Mouse (Mus musculus): Measurements from ENCODE around the gene Ormdl3. TPM values are rescaled to one million over a fixed set of nuclear protein-coding genes. Genes with fewer than 3 reads are reported as not detected.

Ormdl3 gene
- total and polyA plus RNA-seq, 3 experiments: 22.0 to 55.0 (median 43.2) TPM

DNA sequence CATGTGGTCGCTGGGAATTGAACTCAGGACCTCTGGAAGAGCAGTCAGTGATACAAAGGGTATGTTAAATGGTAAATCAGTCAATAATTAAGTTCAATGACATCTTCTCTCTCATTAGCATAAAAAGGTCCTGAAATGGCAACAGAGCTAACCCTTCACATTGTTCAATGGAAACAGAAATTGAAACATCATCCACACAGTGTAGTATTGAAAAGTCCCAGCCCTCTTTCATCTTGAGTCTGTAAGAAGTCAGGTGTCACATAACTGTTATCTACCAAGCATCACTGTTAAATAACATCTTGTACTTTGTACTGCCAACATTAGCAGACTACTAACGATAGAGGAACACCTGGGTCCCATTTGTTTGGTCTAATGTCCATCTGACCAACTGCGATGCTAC, 24.1 kb downstream of the Ormdl3 start:
- peaks cover 2% of the 10 kb centered on the region; the same call in 1 of the 2 replicates for H3K4me1 ChIP-seq (ENCODE audit: insufficient read depth, low read depth, low read length)
- H3K9me3 ChIP-seq (replicated peaks): no peaks in the 10 kb centered on the region
- peaks cover 32% of the 10 kb centered on the region for H3K27me3 ChIP-seq (ENCODE audit: insufficient read depth, low read length)
- DNase-seq (ENCODE audit: low spot score) (no peak), ATAC-seq (ENCODE audit: extremely low read depth, insufficient number of reproducible peaks, low FRiP score, poor library complexity, severe bottlenecking) (no peak)
- H3K4me3 ChIP-seq (ENCODE audit: low read depth, low read length): no peak overlapping the region
- H3K36me3 ChIP-seq (replicated peaks): no peaks in the 10 kb centered on the region
- TF ChIP-seq GATA1 (IDR thresholded peaks at IDR 0.05; ENCODE audit: borderline replicate concordance, low read length) (no peak), CTCF (IDR thresholded peaks at IDR 0.05; ENCODE audit: low read depth, low read length) (no peak), POLR2AphosphoS5 (IDR thresholded peaks at IDR 0.05; ENCODE audit: insufficient replicate concordance, low read depth, low read length) (no peak), GATA2 (IDR thresholded peaks at IDR 0.05; ENCODE audit: borderline replicate concordance, low read depth, low read length) (no peak), TAL1 (conservative IDR thresholded peaks at IDR 0.05; ENCODE audit: low read depth, low read length) (no peak)

DNA sequence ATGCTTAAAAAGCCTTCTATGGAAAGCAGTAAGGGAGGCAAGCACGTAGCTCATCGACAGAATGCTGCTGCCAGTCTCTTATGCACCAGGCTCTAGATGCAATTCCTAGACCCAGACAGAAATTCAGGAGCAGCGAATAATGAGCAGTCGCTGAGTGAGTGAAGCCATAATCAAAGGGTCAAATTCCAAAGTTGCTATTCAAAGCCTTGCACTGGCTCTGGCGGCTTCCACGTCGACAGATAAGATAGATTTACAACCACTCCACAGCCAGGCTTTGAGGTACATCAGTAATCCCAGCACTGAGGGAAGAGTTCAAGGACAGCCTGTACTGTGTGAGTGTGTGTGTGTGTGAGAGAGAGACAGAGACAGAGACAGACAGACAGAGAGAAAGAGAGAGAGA, 26.2 kb downstream of the Ormdl3 start:
- ATAC-seq (ENCODE audit: extremely low read depth, insufficient number of reproducible peaks, low FRiP score, poor library complexity, severe bottlenecking): no peak

GRCm38 (mm10) chr11:98555124-98555700, 32.0 kb downstream of the Ormdl3 start:
- DNase-seq (ENCODE audit: low spot score) (no peak), ATAC-seq (ENCODE audit: extremely low read depth, insufficient number of reproducible peaks, low FRiP score, poor library complexity, severe bottlenecking) (no peak)
- peaks cover 20% of the 10 kb centered on the region for H3K4me1 ChIP-seq (ENCODE audit: insufficient read depth, low read depth, low read length)
- H3K36me3 ChIP-seq (replicated peaks): no peaks in the 10 kb centered on the region
- H3K27me3 ChIP-seq (ENCODE audit: insufficient read depth, low read length): peaks cover 6% of the 10 kb centered on the region
- H3K4me3 ChIP-seq (ENCODE audit: low read depth, low read length): no peak overlapping the region
- H3K9me3 ChIP-seq (replicated peaks): no peaks in the 10 kb centered on the region; the same call in 1 of the 2 replicates
- TF ChIP-seq TAL1 (conservative IDR thresholded peaks at IDR 0.05; ENCODE audit: low read depth, low read length) (no peak), GATA1 (IDR thresholded peaks at IDR 0.05; ENCODE audit: borderline replicate concordance, low read length) (no peak), CTCF (IDR thresholded peaks at IDR 0.05; ENCODE audit: low read depth, low read length) (0 out of 2 replicates have a peak, but pooled peaks have one; percentile 5), POLR2AphosphoS5 (IDR thresholded peaks at IDR 0.05; ENCODE audit: insufficient replicate concordance, low read depth, low read length) (no peak), GATA2 (IDR thresholded peaks at IDR 0.05; ENCODE audit: borderline replicate concordance, low read depth, low read length) (no peak)

More for the DNA sequence above, 26.2 kb downstream of the Ormdl3 start:
- Histone ChIP-seq H3K4me1 (ENCODE audit: insufficient read depth, low read depth, low read length) (peaks cover 2% of the 10 kb centered on the region; the same call in 1 of the 2 replicates), H3K27me3 (ENCODE audit: insufficient read depth, low read length) (peaks cover 26% of the 10 kb centered on the region), H3K36me3 (replicated peaks) (no peaks in the 10 kb centered on the region), H3K9me3 (replicated peaks) (no peaks in the 10 kb centered on the region), H3K4me3 (ENCODE audit: low read depth, low read length) (no peak overlapping the region)
- TF ChIP-seq CTCF (IDR thresholded peaks at IDR 0.05; ENCODE audit: low read depth, low read length) (no peak), POLR2AphosphoS5 (IDR thresholded peaks at IDR 0.05; ENCODE audit: insufficient replicate concordance, low read depth, low read length) (no peak), GATA1 (IDR thresholded peaks at IDR 0.05; ENCODE audit: borderline replicate concordance, low read length) (no peak), TAL1 (conservative IDR thresholded peaks at IDR 0.05; ENCODE audit: low read depth, low read length) (no peak), GATA2 (IDR thresholded peaks at IDR 0.05; ENCODE audit: borderline replicate concordance, low read depth, low read length) (no peak)
- no peak for DNase-seq (ENCODE audit: low spot score)

DNA sequence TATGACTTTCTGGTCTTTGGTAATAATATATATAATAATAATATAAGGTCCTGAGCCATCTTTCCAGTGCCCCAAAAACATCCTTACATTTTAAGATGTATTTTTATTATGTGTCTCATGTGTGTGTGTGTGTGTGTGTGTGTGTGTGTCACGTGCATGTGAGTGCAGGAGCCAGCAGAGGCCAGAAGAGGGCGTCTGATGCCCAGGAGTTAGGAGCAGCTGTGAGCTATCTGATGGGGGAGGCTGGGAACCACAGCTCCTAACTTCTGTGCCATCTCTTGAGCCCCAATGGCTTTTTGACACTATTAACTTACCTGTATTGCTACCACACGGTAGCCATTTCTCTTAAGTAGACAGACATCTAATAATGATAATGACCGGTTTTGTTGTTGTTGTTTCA, 33.2 kb downstream of the Ormdl3 start:
- TF ChIP-seq POLR2AphosphoS5 (IDR thresholded peaks at IDR 0.05; ENCODE audit: insufficient replicate concordance, low read depth, low read length) (no peak), CTCF (IDR thresholded peaks at IDR 0.05; ENCODE audit: low read depth, low read length) (no peak), GATA2 (IDR thresholded peaks at IDR 0.05; ENCODE audit: borderline replicate concordance, low read depth, low read length) (no peak)
- H3K27me3 ChIP-seq (ENCODE audit: insufficient read depth, low read length): peaks cover 3% of the 10 kb centered on the region
- ATAC-seq (ENCODE audit: extremely low read depth, insufficient number of reproducible peaks, low FRiP score, poor library complexity, severe bottlenecking) (no peak), DNase-seq (ENCODE audit: low spot score) (no peak)
- no peak overlapping the region for H3K4me3 ChIP-seq (ENCODE audit: low read depth, low read length)
- no peaks in the 10 kb centered on the region for H3K36me3 ChIP-seq (replicated peaks)
- H3K9me3 ChIP-seq (replicated peaks): no peaks in the 10 kb centered on the region; the same call in 1 of the 2 replicates
- peaks cover 25% of the 10 kb centered on the region for H3K4me1 ChIP-seq (ENCODE audit: insufficient read depth, low read depth, low read length)

- peaks cover 25% of the 10 kb centered on the region for H3K4me1 ChIP-seq (ENCODE audit: insufficient read depth, low read depth, low read length)
- no peaks in the 10 kb centered on the region for H3K36me3 ChIP-seq (replicated peaks)
- DNase-seq (ENCODE audit: low spot score): peak; percentile 85
- no peak for TF ChIP-seq POLR2AphosphoS5 (IDR thresholded peaks at IDR 0.05; ENCODE audit: insufficient replicate concordance, low read depth, low read length)
- TF ChIP-seq GATA1 (IDR thresholded peaks at IDR 0.05; ENCODE audit: borderline replicate concordance, low read length): no peak
- no peak for TF ChIP-seq CTCF (IDR thresholded peaks at IDR 0.05; ENCODE audit: low read depth, low read length)
- no peak for TF ChIP-seq TAL1 (conservative IDR thresholded peaks at IDR 0.05; ENCODE audit: low read depth, low read length)
- TF ChIP-seq GATA2 (IDR thresholded peaks at IDR 0.05; ENCODE audit: borderline replicate concordance, low read depth, low read length): no peak
- H3K4me3 ChIP-seq (ENCODE audit: low read depth, low read length): peak within 1 kb of the TSS; percentile 84
- H3K9me3 ChIP-seq (replicated peaks): no peaks in the 10 kb centered on the region; the same call in 1 of the 2 replicates
- peak; percentile 79 for ATAC-seq (ENCODE audit: extremely low read depth, insufficient number of reproducible peaks, low FRiP score, poor library complexity, severe bottlenecking)
- H3K27me3 ChIP-seq (ENCODE audit: insufficient read depth, low read length): peaks cover 18% of the 10 kb centered on the region
Measured at GRCm38 (mm10) chr11:98550975-98551828, 36.0 kb downstream of the Ormdl3 start, which contains the start of gene Zpbp2. TSS of gene Zpbp2 (plus strand) at chr11:98551097.
